Mouse (Mus musculus) embryonic facial prominence, embryonic 10.5 days (tissue): ENCODE results near the gene Frat2. TPM values are rescaled to one million over a fixed set of nuclear protein-coding genes. Genes with fewer than 3 reads are reported as not detected.

ENCODE experiments used
- DNase-seq: peaks from one replicate; pipeline ENCODE4 v3.0.0-alpha.2; 2017; ENCODE audit warnings: low spot score
- H3K27ac ChIP-seq: fragments of 300-500 bp; sonication (generic); replicated peaks from 2 replicates; pipeline ENCODE4 v1.5.1; 2016; ENCODE audit warnings: mild to moderate bottlenecking
- H3K27me3 ChIP-seq: fragments of 300-500 bp; sonication (generic); replicated peaks from 2 replicates; pipeline ENCODE4 v1.6.1; 2016; ENCODE audit warnings: low read depth, mild to moderate bottlenecking; ENCODE audit not compliant: poor library complexity, severe bottlenecking
- H3K36me3 ChIP-seq: fragments of 300-500 bp; sonication (generic); replicated peaks from 2 replicates; pipeline ENCODE4 v1.6.1; 2016; ENCODE audit warnings: mild to moderate bottlenecking, moderate library complexity
- H3K4me1 ChIP-seq: fragments of 300-500 bp; sonication (generic); 2 replicates; pipeline ENCODE4 v1.6.1; 2016
- H3K4me3 ChIP-seq: fragments of 300-500 bp; sonication (generic); 2 replicates; pipeline ENCODE4 v1.5.1; 2016; ENCODE audit warnings: mild to moderate bottlenecking, moderate library complexity
- H3K9me3 ChIP-seq: fragments of 300-500 bp; sonication (generic); 2 replicates; pipeline ENCODE4 v1.6.1; 2016; ENCODE audit warnings: mild to moderate bottlenecking
- WGBS: fragments of 180-500 bp; shearing (Covaris S2); methylation state at CpG from one replicate; pipeline ENCODE4 v1.1.7; 2016; 5-methylcytosine and 5-hydroxymethylcytosine counted together
- polyA plus RNA-seq: library from polyadenylated mRNA; unstranded; fragments of >200 nt; fragmentation: Nextera tagmentation; extraction: Ambion mirVana; gene quantifications from 2 replicates; pipeline ENCODE4 v1.2.1, GENCODE M21; 2016

The Frat2 gene
- polyA plus RNA-seq, 1 experiment from 2014 or later = 3.8 TPM

DNA sequence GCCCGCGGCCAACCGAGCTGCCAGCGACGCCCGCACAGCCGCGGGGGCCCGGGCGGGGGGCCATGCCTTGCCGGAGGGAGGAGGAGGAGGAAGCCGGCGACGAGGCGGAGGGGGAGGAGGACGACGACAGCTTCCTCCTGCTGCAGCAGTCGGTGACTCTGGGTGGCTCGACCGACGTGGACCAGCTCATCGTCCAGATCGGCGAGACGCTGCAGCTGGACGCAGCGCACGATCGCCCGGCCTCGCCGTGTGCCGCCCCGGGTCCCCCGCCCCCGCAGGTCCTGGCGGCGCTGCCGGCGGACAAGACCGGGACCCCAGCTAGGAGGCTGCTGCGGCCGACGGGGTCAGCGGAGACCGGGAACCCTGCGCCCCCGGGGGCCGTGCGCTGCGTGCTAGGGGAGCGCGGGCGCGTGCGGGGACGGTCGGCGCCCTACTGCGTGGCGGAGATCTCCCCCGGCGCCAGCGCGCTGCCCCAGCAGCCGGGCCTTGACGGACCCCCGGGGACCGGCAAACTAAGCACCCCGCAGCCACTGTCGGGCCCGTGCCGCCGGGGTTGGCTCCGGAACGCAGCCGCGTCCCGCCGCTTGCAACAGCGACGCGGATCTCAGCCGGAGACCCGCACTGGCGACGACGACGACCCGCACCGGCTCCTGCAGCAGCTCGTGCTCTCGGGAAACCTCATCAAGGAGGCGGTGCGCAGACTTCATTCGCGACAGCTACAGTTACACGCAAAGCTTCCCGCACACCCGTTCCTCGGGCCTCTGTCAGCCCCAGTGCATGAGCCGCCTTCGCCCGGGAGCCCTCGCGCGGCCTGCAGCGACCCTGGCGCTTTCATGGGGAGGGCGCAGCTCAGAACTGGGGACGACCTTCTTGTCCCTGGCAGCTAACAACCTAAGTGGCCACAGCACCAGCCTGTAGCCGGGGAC is 17.6 kb downstream of the Frat2 start:
- H3K4me1 ChIP-seq = peaks cover 42% of the 10 kb centered on the region
- H3K27ac ChIP-seq = peak overlapping the region; percentile 94
- peaks cover 38% of the 10 kb centered on the region for H3K27me3 ChIP-seq
- H3K4me3 ChIP-seq = peak overlapping the region; percentile 84
- peak; percentile 81 for DNase-seq
- no peaks in the 10 kb centered on the region for H3K9me3 ChIP-seq
- no peaks in the 10 kb centered on the region for H3K36me3 ChIP-seq
- WGBS = under 1% methylated on average over 112 of the region's 112 CpGs

DNA sequence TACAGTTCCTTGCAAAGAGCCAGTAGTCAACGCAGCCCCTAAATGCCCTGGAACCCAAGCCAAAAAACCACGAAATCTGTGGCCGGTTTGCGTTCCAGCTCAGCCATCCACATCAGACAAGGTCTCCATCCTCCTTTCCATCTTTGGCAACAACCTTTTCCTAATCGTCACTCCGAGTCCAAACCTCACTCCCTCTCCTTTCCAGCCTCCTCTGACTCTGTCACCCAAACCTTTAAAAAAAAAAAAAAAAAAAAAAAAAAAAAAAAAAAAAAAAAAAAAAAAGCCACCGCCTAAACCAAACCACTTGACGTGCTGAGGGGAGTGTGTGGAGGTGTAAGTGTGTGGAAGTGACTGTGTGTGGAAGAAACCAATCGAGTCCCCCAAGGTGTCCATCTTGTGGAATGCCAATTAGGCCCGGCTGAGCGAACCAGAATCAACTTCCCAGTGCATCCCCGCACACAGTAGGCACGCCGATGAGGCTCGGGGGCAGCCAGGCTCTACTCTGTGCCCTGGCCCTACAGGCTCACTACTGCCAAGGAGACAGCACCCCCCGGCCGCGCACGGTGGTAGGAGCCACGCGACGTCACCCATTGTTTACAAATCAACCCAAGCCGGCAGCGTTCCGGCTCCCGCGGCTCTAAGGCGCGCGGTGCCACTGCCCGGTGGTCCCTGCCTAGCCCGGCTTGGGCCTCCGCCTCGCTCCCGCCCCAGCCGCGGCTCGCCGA is 18.4 kb downstream of the Frat2 start, which contains the start of gene Frat1:
Frat1 (plus strand) TSS at position 590 of the 725 bp plus-strand sequence.
- peaks cover 38% of the 10 kb centered on the region for H3K27me3 ChIP-seq
- H3K4me3 ChIP-seq = peak within 1 kb of the TSS; percentile 84
- no peaks in the 10 kb centered on the region for H3K36me3 ChIP-seq
- peak; percentile 92 for DNase-seq
- H3K9me3 ChIP-seq = no peaks in the 10 kb centered on the region
- under 1% methylated on average over 39 of the region's 39 CpGs for WGBS
- H3K4me1 ChIP-seq = peaks cover 39% of the 10 kb centered on the region
- H3K27ac ChIP-seq = peak within 1 kb of the TSS; percentile 94

DNA sequence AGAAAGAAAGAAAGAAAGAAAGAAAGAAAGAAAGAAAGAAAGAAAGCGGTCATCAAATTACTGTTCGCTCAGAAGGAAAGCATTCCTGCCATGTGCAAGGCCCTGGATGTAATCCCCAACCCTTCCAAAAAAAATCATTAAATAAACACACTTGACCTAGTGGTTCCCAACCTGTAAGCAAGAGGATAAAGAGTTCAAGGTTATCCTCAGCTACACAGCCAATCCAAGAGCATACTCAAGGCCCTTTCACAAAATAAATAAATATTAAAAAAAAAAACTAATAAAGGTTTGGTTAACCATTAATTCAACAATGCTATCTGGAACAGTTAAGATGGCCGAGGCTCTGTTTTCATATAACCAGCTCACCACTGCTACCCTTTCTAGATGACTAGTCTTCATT is 19.0 kb downstream of the Frat2 start:
- DNase-seq = no peak
- 0 out of 2 replicates have a peak overlapping the region, but pooled peaks have one; percentile 44 for H3K27ac ChIP-seq
- H3K9me3 ChIP-seq = no peaks in the 10 kb centered on the region
- H3K27me3 ChIP-seq = peaks cover 36% of the 10 kb centered on the region
- H3K4me1 ChIP-seq = peaks cover 39% of the 10 kb centered on the region
- H3K36me3 ChIP-seq = no peaks in the 10 kb centered on the region
- peak overlapping the region; percentile 84 for H3K4me3 ChIP-seq
- 66% methylated on average over 3 of the region's 3 CpGs for WGBS

DNA sequence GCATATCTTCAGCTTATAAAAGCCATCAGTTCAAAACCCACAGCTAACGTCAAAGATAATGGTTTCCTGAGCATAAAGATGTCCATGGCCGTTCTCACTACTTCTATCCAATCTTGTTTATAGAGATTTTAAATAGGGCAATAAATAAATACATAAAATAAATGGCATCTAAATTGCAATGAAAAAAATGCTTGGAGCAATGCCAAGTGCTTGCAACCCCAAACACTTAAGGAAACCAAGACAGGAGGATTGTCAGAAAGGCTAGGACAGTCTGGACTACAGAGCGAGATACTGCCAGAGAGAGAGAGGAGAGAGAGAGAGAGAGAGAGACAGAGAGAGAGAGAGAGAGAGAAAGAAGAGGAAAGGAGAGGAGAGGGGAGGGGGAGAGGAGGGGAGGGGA is 21.4 kb downstream of the Frat2 start:
- WGBS = 85% methylated on average over 3 of the region's 3 CpGs
- Histone ChIP-seq H3K27ac (no peak overlapping the region), H3K4me1 (peaks cover 22% of the 10 kb centered on the region), H3K27me3 (peaks cover 12% of the 10 kb centered on the region), H3K36me3 (no peaks in the 10 kb centered on the region), H3K9me3 (no peaks in the 10 kb centered on the region), H3K4me3 (no peak overlapping the region)
- DNase-seq = no peak

DNA sequence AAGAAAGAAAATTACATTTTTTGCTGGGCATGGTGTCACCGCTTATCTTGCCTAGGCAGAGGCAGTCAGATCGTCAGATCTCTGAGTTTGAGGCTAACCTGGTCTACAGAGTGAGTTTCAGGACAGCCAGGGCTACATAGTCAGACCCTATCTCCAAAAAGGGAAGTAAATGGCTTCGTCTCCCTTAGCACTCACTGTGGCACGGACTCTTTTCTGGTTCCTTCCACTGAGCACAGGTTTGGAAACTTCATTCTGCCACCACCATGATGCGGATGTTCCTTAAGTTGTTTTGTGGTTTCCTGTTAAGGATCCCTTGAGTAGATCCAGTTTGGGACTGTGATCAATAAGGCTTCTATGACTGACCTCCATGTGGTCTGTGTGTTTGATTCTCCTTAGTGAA is 23.0 kb downstream of the Frat2 start:
- no peak for DNase-seq
- Histone ChIP-seq H3K4me3 (no peak overlapping the region), H3K9me3 (no peaks in the 10 kb centered on the region), H3K36me3 (no peaks in the 10 kb centered on the region), H3K27ac (no peak overlapping the region), H3K4me1 (peaks cover 18% of the 10 kb centered on the region), H3K27me3 (peaks cover 12% of the 10 kb centered on the region; the same call in 1 of the 2 replicates)
- WGBS = 84% methylated on average over 5 of the region's 5 CpGs

DNA sequence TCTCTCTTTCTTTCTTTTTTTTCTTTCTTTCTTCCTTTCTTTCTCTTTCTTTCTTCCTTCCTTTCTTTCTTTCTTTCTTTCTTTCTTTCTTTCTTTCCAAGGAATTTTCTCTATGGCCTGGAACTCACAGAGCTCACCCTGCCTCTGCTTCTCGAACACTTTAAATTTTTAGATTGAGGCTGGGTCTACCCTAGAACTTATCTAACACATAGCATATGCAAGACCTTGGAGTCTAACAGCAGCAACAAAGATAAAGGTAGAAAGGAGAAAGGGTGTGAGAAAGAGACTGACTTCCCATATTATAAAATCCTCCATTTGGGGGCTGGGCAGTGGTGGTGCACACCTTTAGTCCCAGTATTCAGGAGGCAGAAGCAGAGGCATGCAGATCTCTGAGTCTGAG is 25.3 kb downstream of the Frat2 start:
- Histone ChIP-seq H3K27ac (no peak overlapping the region), H3K4me1 (peaks cover 15% of the 10 kb centered on the region), H3K27me3 (peaks cover 15% of the 10 kb centered on the region; the same call in 1 of the 2 replicates), H3K36me3 (no peaks in the 10 kb centered on the region), H3K9me3 (no peaks in the 10 kb centered on the region), H3K4me3 (no peak overlapping the region)
- no peak for DNase-seq
- WGBS = 85% methylated on average over 1 of the region's 1 CpGs

DNA sequence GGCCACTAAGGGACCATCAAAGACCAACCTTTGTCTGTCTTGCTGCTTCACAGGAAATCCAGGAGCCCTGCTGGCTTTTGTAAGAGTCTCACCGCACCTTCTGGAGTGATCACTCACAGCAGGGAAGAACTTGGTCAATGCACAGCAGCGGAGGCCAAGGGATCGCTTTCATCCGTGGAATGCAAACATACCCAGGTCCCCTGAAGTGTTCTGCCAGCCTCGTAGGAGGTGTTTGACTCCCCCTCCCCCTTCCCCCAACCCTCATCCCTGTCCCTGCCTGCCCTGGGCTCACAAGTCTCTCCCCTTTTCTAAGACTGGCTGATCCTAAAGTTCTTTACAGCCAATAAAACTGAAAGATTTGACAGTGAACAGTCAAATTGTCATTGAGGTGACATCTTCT is 26.5 kb downstream of the Frat2 start:
- Histone ChIP-seq H3K27ac (peak overlapping the region; percentile 69), H3K9me3 (no peaks in the 10 kb centered on the region), H3K36me3 (no peaks in the 10 kb centered on the region), H3K27me3 (peaks cover 15% of the 10 kb centered on the region; the same call in 1 of the 2 replicates), H3K4me3 (no peak overlapping the region), H3K4me1 (peaks cover 26% of the 10 kb centered on the region)
- no peak for DNase-seq
- WGBS = 6% methylated on average over 5 of the region's 5 CpGs

DNA sequence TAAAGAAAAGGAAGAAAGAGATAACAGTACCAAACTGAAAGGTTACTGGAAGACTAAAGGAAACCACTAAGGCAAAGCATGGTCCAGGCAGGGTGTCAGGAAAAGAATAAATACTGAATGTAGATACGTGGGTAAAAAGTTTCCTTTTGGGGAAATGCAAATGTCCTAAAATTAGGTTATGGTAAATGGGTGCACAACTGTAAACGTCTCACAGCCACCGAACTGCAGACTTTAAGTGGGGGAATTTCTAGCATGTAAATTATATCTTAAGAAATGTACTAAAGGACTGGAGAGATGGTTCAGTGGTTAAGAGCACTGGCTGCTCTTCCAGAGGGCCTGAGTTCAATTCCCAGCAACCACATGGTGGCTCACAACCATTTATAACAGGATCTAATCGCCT is 29.2 kb downstream of the Frat2 start:
- DNase-seq = no peak
- Histone ChIP-seq H3K9me3 (no peaks in the 10 kb centered on the region), H3K36me3 (no peaks in the 10 kb centered on the region), H3K4me1 (peaks cover 29% of the 10 kb centered on the region), H3K27ac (no peak overlapping the region), H3K27me3 (peaks cover 15% of the 10 kb centered on the region; the same call in 1 of the 2 replicates), H3K4me3 (no peak overlapping the region)
- WGBS = 88% methylated on average over 4 of the region's 4 CpGs

DNA sequence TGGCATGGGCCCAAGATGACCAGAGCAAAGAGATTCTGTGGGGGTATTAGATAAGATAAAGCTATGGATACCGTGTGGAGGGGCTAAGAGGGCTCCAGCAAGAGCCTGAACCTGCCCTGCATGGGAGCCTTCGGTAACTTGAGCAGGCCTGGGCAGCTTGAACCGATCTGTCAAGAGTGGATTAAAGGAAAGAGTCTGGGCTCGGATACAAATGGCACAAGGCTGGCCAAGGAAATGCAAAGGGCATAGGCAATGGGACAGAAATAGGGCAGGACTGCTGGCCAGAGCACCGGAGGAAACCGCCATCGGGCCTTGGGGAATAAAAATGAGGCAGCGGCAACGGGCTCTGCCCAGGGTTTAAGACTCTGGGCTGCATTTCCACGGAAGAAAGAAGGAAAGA is 30.6 kb downstream of the Frat2 start:
- H3K36me3 ChIP-seq = no peaks in the 10 kb centered on the region
- peaks cover 15% of the 10 kb centered on the region; the same call in 1 of the 2 replicates for H3K27me3 ChIP-seq
- H3K9me3 ChIP-seq = no peaks in the 10 kb centered on the region
- peak; percentile 53 for DNase-seq
- peaks cover 29% of the 10 kb centered on the region for H3K4me1 ChIP-seq
- H3K4me3 ChIP-seq = 0 out of 2 replicates have a peak overlapping the region, but pooled peaks have one; percentile 5
- 53% methylated on average over 10 of the region's 10 CpGs for WGBS
- H3K27ac ChIP-seq = peak overlapping the region; percentile 74

DNA sequence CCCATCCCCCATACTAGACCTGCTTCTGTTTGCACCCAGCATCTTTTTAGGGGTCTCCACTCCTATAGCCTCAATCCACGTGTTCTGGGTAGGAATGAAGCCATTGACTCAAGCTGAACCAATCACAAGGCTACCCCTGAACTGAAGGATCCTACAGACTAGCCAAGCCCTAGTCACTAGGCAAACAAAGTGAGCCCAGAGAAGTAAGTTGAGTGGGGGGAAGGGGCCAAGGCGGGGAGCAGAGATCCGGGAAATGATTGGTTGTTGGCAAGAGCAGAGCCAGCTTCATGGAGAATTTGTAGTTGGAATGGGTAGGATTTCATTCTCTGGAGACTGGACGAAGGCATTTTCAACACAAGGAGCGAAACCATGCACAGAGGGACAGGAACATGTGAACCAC is 31.0 kb downstream of the Frat2 start:
- Histone ChIP-seq H3K27me3 (peaks cover 15% of the 10 kb centered on the region; the same call in 1 of the 2 replicates), H3K4me1 (peaks cover 29% of the 10 kb centered on the region), H3K36me3 (no peaks in the 10 kb centered on the region), H3K4me3 (0 out of 2 replicates have a peak overlapping the region, but pooled peaks have one; percentile 5), H3K27ac (peak overlapping the region; percentile 74), H3K9me3 (no peaks in the 10 kb centered on the region)
- DNase-seq = peak; percentile 68
- WGBS = 46% methylated on average over 5 of the region's 5 CpGs

DNA sequence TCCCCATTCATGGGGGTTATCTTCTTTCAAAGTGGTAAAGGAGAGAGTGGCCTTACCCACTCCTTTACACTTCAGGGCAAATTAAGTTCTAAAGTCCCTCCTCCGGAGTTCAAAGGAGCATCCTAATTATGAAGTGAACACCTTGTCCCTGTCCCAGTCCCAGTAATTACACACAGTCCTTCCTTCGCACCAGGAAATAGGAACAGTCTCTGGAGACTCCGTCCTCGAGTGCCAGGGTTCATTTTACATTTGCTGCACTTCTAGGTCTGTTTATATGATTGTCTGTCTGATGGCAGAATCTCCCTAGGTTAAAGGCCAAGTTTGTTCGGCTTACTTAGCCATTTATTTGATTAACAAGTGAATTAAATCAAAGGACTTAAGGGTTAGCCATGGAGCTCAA is 31.5 kb downstream of the Frat2 start:
- Histone ChIP-seq H3K27ac (peak overlapping the region; percentile 74), H3K27me3 (peaks cover 13% of the 10 kb centered on the region; the same call in 1 of the 2 replicates), H3K4me3 (no peak overlapping the region), H3K36me3 (no peaks in the 10 kb centered on the region), H3K4me1 (peaks cover 27% of the 10 kb centered on the region), H3K9me3 (no peaks in the 10 kb centered on the region)
- no peak for DNase-seq
- WGBS = 56% methylated on average over 5 of the region's 5 CpGs

DNA sequence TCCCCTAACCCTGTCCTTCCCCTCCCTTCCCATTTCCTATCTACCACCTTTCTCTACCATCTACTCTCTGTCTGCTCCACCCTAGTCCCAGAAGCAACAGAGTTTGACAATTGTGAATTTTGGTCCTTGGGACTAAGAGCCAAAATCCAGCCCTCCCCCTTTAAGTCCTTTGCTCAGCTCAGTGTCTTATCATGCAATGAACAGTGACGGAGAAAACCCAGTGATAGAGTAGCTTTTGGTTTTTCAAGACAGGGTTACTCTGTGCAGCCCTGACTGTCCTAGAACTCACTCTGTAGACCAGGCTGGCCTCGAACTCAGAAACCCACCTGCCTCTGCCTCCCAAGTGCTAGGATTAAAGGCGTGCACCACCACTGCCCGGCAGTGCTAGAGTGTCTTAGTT is 34.6 kb downstream of the Frat2 start:
- no peak for DNase-seq
- Histone ChIP-seq H3K36me3 (no peaks in the 10 kb centered on the region), H3K27ac (no peak overlapping the region), H3K27me3 (no peaks in the 10 kb centered on the region), H3K9me3 (no peaks in the 10 kb centered on the region), H3K4me1 (peaks cover 20% of the 10 kb centered on the region), H3K4me3 (no peak overlapping the region)
- WGBS = 90% methylated on average over 4 of the region's 4 CpGs
